Mouse (Mus musculus): Measurements from ENCODE around the gene Tpx2.

DNA sequence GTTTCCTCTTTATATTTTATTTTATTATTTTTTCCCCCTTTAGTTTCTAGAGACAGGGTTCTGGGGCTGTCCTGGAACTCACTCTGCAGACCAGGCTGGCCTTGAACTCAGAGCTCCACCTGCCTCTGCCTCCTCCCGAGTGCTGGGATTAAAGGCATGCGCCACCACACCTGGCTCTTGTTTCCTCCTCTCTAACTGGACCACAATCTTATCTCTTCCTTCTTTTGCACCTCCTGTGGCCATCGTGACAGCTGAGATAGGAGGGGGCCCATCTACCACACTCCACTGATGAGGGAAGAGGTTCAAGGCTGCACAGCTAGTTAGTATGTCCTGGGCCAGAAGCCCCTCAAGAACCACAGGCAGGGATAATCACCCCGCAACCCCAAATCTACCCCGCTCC is 76.8 kb downstream of the Tpx2 start:
- TF ChIP-seq EP300 (IDR thresholded peaks at IDR 0.05; ENCODE audit: low read depth), result no peak
- no peak for TF ChIP-seq CTCF (IDR thresholded peaks at IDR 0.05; ENCODE audit: low read depth)

Data from liver, postnatal 0 days (tissue).